In the genomic region with DNA sequence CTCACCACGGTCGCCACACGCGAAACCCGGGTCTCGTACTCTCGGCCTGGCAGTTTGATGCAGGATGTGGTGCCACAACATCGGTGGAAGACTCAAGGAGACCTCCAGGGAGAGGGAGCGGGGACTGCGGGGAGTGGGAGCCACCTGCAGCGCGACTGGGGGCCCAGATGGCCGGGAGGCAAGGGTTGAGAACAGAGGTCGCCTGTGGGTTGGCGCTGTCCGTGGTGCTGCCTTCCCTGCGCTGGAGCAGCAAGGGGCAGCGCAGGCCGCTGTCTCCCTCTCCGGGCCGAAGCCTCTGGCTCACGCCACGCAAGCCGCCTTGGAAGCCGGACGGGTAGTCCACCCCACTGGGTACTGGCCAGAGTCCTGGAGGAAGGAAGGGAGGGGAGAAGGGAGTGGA, we compare ENCODE assay signal across 9 mouse cellular contexts. TPM values are rescaled to one million over a fixed set of nuclear protein-coding genes. Genes with fewer than 3 reads are reported as not detected.
A peak's percentile ranks its signal among the peaks of the same experiment; 100 is the strongest.
DNase-seq lines count a peak whose midpoint lies in the region; ATAC-seq and TF ChIP-seq lines count a peak whose summit lies in the region.
"Had no signal": no experiment of that assay in that cellular context is flagged by ENCODE, and none has a peak within 500 bp of the region (broad histone marks: within the 10 kb centered on the region; RNA-seq: fewer than 3 reads in every experiment).

No protein-coding gene starts in this region.

- H3K9me3 ChIP-seq in limb, embryonic 11.5 days (ENCODE audit: control insufficient read depth, low read length) = no peaks in the 10 kb centered on the region
- H3K9me3 ChIP-seq: limb, embryonic 15.5 days had no signal

- H3K4me3 ChIP-seq in limb, embryonic 11.5 days (ENCODE audit: low read depth, low read length) = no peak overlapping the region
- H3K4me3 ChIP-seq in myocyte = no peak overlapping the region

- H3K27ac ChIP-seq in limb, embryonic 11.5 days (replicated peaks; ENCODE audit: low read depth, low read length) = no peak overlapping the region
- H3K27ac ChIP-seq: limb, embryonic 15.5 days had no signal

- ATAC-seq in hematopoietic stem cell, adult 5-6 weeks (replicated peaks in 1 of 2; ENCODE audit: insufficient read depth in 1 of 2, low FRiP score in 2 of 2, low TSS enrichment in 1 of 2, low read depth in 1 of 2, poor library complexity in 2 of 2, severe bottlenecking in 2 of 2) = peak; percentile 53 to 57
- no peak for ATAC-seq in limb, embryonic 11.5 days (ENCODE audit: insufficient number of reproducible peaks, low FRiP score, low TSS enrichment, low read depth)

- H3K36me3 ChIP-seq in limb, embryonic 11.5 days (ENCODE audit: control insufficient read depth, insufficient read depth, low read length) = no peaks in the 10 kb centered on the region
- H3K36me3 ChIP-seq in myocyte (ENCODE audit: control insufficient read depth, insufficient read depth) = no peaks in the 10 kb centered on the region

- WGBS in limb, embryonic 11.5 days = 8% methylated on average over 26 of the region's 26 CpGs

- no peak for TF ChIP-seq POLR2A in myocyte (IDR thresholded peaks at IDR 0.05; ENCODE audit: insufficient read length, low read depth)

- peaks cover 18% of the 10 kb centered on the region for H3K4me1 ChIP-seq in limb, embryonic 11.5 days (ENCODE audit: control insufficient read depth, insufficient read depth, low read length)

- H3K79me2 ChIP-seq in myocyte (ENCODE audit: control insufficient read depth, insufficient read depth) = no peaks in the 10 kb centered on the region

- no peak overlapping the region for H3ac ChIP-seq in myocyte (ENCODE audit: control insufficient read depth, insufficient read length)

- peak; percentile 25 to 53 for DNase-seq in spleen, adult 18-20 months
- no peak for DNase-seq in spleen, adult 12 weeks (ENCODE audit: low spot score)
- peak; percentile 67 for DNase-seq in embryo, embryonic 9.5 days (ENCODE audit: extremely low spot score)
- peak; percentile 84 for DNase-seq in limb, embryonic 11.5 days (ENCODE audit: low spot score)
- DNase-seq in urinary bladder, postnatal 4 days (ENCODE audit: low spot score in 2 of 2) = peak; percentile 62 to 73
- no peak for DNase-seq in frontal cortex, postnatal 36 days (ENCODE audit: low spot score in 2 of 2)

- no peak overlapping the region for H3K9ac ChIP-seq in limb, embryonic 11.5 days (ENCODE audit: low read length)
- H3K9ac ChIP-seq: limb, embryonic 15.5 days had no signal

- 0 out of 2 replicates have a peak overlapping the region, but pooled peaks have one; percentile 4 for H3K4me2 ChIP-seq in limb, embryonic 11.5 days (ENCODE audit: low read depth, severe bottlenecking)
- no peak overlapping the region for H3K4me2 ChIP-seq in myocyte (ENCODE audit: low read depth)

- H3K27me3 ChIP-seq in limb, embryonic 11.5 days (ENCODE audit: control insufficient read depth, insufficient read depth, low read length) = peaks cover 89% of the 10 kb centered on the region
- H3K27me3 ChIP-seq in myocyte (ENCODE audit: control insufficient read depth, insufficient read depth, insufficient read length) = peaks cover 57% of the 10 kb centered on the region

TF ChIP-seq in myocyte, 11 proteins besides CTCF, POLR2A, EP300 and RAD21:
- TF ChIP-seq MYOG (IDR thresholded peaks at IDR 0.05; ENCODE audit: control insufficient read depth in 1 of 3, insufficient read depth in 1 of 3, insufficient read length in 2 of 3, low read depth in 2 of 3) = peak in 2 of 3 experiments; percentile 27 to 55
- no peak for TF ChIP-seq SRF (IDR thresholded peaks at IDR 0.05; ENCODE audit: control insufficient read depth, insufficient read length, low read depth)
- peak in 1 of 3 experiments; percentile 41 for TF ChIP-seq MYOD1 (IDR thresholded peaks at IDR 0.05; ENCODE audit: control insufficient read depth in 1 of 3, insufficient read length in 2 of 3, low read depth in 2 of 3)
- TF ChIP-seq REST (IDR thresholded peaks at IDR 0.05; ENCODE audit: insufficient read depth, insufficient read length) = peak; percentile 98

RNA-seq across cellular contexts. Expression of a gene that starts 4.6 kb away (rescaled TPM):
- not detected in 2 replicates for total RNA-seq in hematopoietic stem cell, adult 5-6 weeks (2017)
- polyA plus RNA-seq in limb, embryonic 11.5 days (2014; fragmentation: Nextera tagmentation; extraction: Ambion mirVana) = not detected in 2 replicates
- 0.02 TPM for polyA plus RNA-seq in myocyte (2012; fragmentation: generic; extraction: Trizol)
- polyA plus RNA-seq: limb, embryonic 15.5 days had no signal

RNA-seq across cellular contexts. Expression of a gene that starts 10.1 kb away (rescaled TPM):
- 16.8 and 19.4 TPM in 2 replicates for total RNA-seq in hematopoietic stem cell, adult 5-6 weeks (2017)
- polyA plus RNA-seq in limb, embryonic 11.5 days (2014; fragmentation: Nextera tagmentation; extraction: Ambion mirVana) = 28.3 and 29.9 TPM in 2 replicates
- polyA plus RNA-seq in myocyte (2012; fragmentation: generic; extraction: Trizol) = 30.8 TPM

RNA-seq across cellular contexts. Expression of a gene that starts 12.9 kb away (rescaled TPM):
- total RNA-seq in hematopoietic stem cell, adult 5-6 weeks (2017) = not detected in 2 replicates
- polyA plus RNA-seq in limb, embryonic 11.5 days (2014; fragmentation: Nextera tagmentation; extraction: Ambion mirVana) = 3.3 and 3.4 TPM in 2 replicates
- polyA plus RNA-seq in myocyte (2012; fragmentation: generic; extraction: Trizol) = 6.5 TPM

RNA-seq across cellular contexts. Expression of a gene that starts 31.9 kb away (rescaled TPM):
- total RNA-seq in hematopoietic stem cell, adult 5-6 weeks (2017) = 0.35 TPM in 1 of 2 replicates, not detected in the other
- polyA plus RNA-seq in limb, embryonic 11.5 days (2014; fragmentation: Nextera tagmentation; extraction: Ambion mirVana) = 0.19 and 0.92 TPM in 2 replicates
- 0.52 TPM for polyA plus RNA-seq in myocyte (2012; fragmentation: generic; extraction: Trizol)

RNA-seq across cellular contexts. Expression of a gene that starts 38.7 kb away (rescaled TPM):
- 2,451 and 4,877 TPM in 2 replicates for total RNA-seq in hematopoietic stem cell, adult 5-6 weeks (2017)
- 453 and 467 TPM in 2 replicates for polyA plus RNA-seq in limb, embryonic 11.5 days (2014; fragmentation: Nextera tagmentation; extraction: Ambion mirVana)
- polyA plus RNA-seq in myocyte (2012; fragmentation: generic; extraction: Trizol) = 1,218 TPM

Comparison
In these comparisons a context has a peak if more than half of its experiments do, and no peak if none do; other contexts are left out.
1. DNase-seq: peak in spleen, adult 18-20 months (2 of 2), embryo, embryonic 9.5 days (single experiment), limb, embryonic 11.5 days (single experiment) and urinary bladder, postnatal 4 days (2 of 2); none in spleen, adult 12 weeks (single experiment) and frontal cortex, postnatal 36 days (0 of 2).